Mouse (Mus musculus) hindbrain, postnatal 0 days (tissue): ENCODE measurements around the gene BC003965. TPM values are rescaled to one million over a fixed set of nuclear protein-coding genes. Genes with fewer than 3 reads are reported as not detected.

Source experiments
- ATAC-seq: fragments of 200-750 bp; cut with Nextera tagmentation; 2 replicates; pipeline ENCODE4 v1.8.0; 2017; ENCODE audit warnings: mild to moderate bottlenecking, moderate TSS enrichment, moderate library complexity
- DNase-seq: peaks from one replicate; pipeline ENCODE4 v3.0.0-alpha.2; 2015; ENCODE audit warnings: low spot score
- H3K27ac ChIP-seq: fragments of 300-500 bp; sonication (generic); 2 replicates; pipeline ENCODE4 v1.5.1; 2014; ENCODE audit warnings: mild to moderate bottlenecking
- H3K27me3 ChIP-seq: fragments of 300-500 bp; sonication (generic); 2 replicates; pipeline ENCODE4 v1.6.1; 2014; ENCODE audit warnings: low read length, mixed read lengths; ENCODE audit not compliant: insufficient read depth
- H3K36me3 ChIP-seq: fragments of 300-500 bp; sonication (generic); 2 replicates; pipeline ENCODE4 v1.6.1; 2014; ENCODE audit warnings: low read length, mixed read lengths; ENCODE audit not compliant: insufficient read depth
- H3K4me1 ChIP-seq: fragments of 300-500 bp; sonication (generic); 2 replicates; pipeline ENCODE4 v1.6.1; 2014; ENCODE audit warnings: antibody characterized with exemption, low read length, mixed read lengths; ENCODE audit not compliant: insufficient read depth
- H3K4me2 ChIP-seq: fragments of 300-500 bp; sonication (generic); 2 replicates; pipeline ENCODE4 v1.6.1; 2014; ENCODE audit warnings: low read depth, mild to moderate bottlenecking, low read length, moderate library complexity, mixed read lengths
- H3K4me3 ChIP-seq: fragments of 300-500 bp; sonication (generic); 2 replicates; pipeline ENCODE4 v1.5.1; 2014; ENCODE audit warnings: low read length
- H3K9ac ChIP-seq: fragments of 300-500 bp; sonication (generic); replicated peaks from 2 replicates; pipeline ENCODE4 v1.6.1; 2014; ENCODE audit warnings: mild to moderate bottlenecking, low read length, moderate library complexity, mixed read lengths
- H3K9me3 ChIP-seq: fragments of 300-500 bp; sonication (generic); 2 replicates; pipeline ENCODE4 v1.6.1; 2016; ENCODE audit warnings: low read length, mixed read lengths
- CTCF ChIP-seq: IDR thresholded peaks from 2 replicates; pipeline ENCODE4 v1.5.1; 2016; ENCODE audit warnings: antibody characterized with exemption, control low read depth, low read depth
- WGBS: fragments of 180-500 bp; shearing (Covaris S2); extraction: QIAGEN DNeasy Blood & Tissue Kit; methylation state at CpG from one replicate; pipeline ENCODE4 v1.1.7; 2014; 5-methylcytosine and 5-hydroxymethylcytosine counted together
- polyA plus RNA-seq: library from polyadenylated mRNA; unstranded; fragments of >200 nt; fragmentation: Nextera tagmentation; extraction: Ambion mirVana; gene quantifications from 2 replicates; pipeline ENCODE4 v1.2.1, GENCODE M21; 2015
- total RNA-seq: library from RNA; depleted of rRNA; stranded (reverse); fragments of >200 nt; gene quantifications from 2 replicates; pipeline ENCODE4 v1.2.3, GENCODE M21; 2014; rRNA removed

BC003965 gene
- total RNA-seq (15.7 and 19.9 TPM in 2 replicates), polyA plus RNA-seq (27.4 and 29.9 TPM in 2 replicates)

- TF ChIP-seq CTCF: no peak
- Histone ChIP-seq H3K4me1 (peaks cover 11% of the 10 kb centered on the region), H3K9me3 (no peaks in the 10 kb centered on the region), H3K4me2 (peak within 1 kb of the TSS; percentile 97), H3K36me3 (no peaks in the 10 kb centered on the region), H3K9ac (peak within 1 kb of the TSS; percentile 89), H3K27me3 (no peaks in the 10 kb centered on the region; the same call in none of the 2 replicates), H3K27ac (peak within 1 kb of the TSS; percentile 96), H3K4me3 (peak within 1 kb of the TSS; percentile 86)
- WGBS: under 1% methylated on average over 50 of the region's 50 CpGs
- ATAC-seq: peak; percentile 93
- peak; percentile 100 for DNase-seq
Observed at GRCm38 (mm10) chr17:25184129-25184691, at the start of gene BC003965. TSS of gene BC003965 (plus strand) at chr17:25184554.

GRCm38 (mm10) chr17:25135622-25136021 is 48.7 kb upstream of the BC003965 start:
- no peak for ATAC-seq
- no peak overlapping the region for H3K4me3 ChIP-seq

GRCm38 (mm10) chr17:25138803-25139202 is 45.6 kb upstream of the BC003965 start:
- ATAC-seq (no peak), DNase-seq (no peak)
- Histone ChIP-seq H3K27me3 (no peaks in the 10 kb centered on the region), H3K27ac (no peak overlapping the region), H3K9ac (no peak overlapping the region), H3K9me3 (no peaks in the 10 kb centered on the region), H3K4me1 (peaks cover 7% of the 10 kb centered on the region), H3K4me3 (no peak overlapping the region), H3K36me3 (no peaks in the 10 kb centered on the region), H3K4me2 (no peak overlapping the region)
- TF ChIP-seq CTCF: no peak
- WGBS: 96% methylated on average over 1 of the region's 1 CpGs

More at GRCm38 (mm10) chr17:25135622-25136021, 48.7 kb upstream of the BC003965 start:
- no peak overlapping the region for H3K9ac ChIP-seq
- H3K9me3 ChIP-seq: no peaks in the 10 kb centered on the region
- no peaks in the 10 kb centered on the region for H3K36me3 ChIP-seq
- peaks cover 8% of the 10 kb centered on the region for H3K4me1 ChIP-seq
- 89% methylated on average over 6 of the region's 6 CpGs for WGBS
- TF ChIP-seq CTCF: no peak
- H3K4me2 ChIP-seq: no peak overlapping the region
- no peak overlapping the region for H3K27ac ChIP-seq
- no peak for DNase-seq
- no peaks in the 10 kb centered on the region for H3K27me3 ChIP-seq

- peak; percentile 53 for TF ChIP-seq CTCF
- Histone ChIP-seq H3K9me3 (no peaks in the 10 kb centered on the region), H3K9ac (no peak overlapping the region), H3K4me3 (no peak overlapping the region), H3K27me3 (no peaks in the 10 kb centered on the region), H3K4me1 (no peaks in the 10 kb centered on the region), H3K36me3 (no peaks in the 10 kb centered on the region), H3K4me2 (no peak overlapping the region), H3K27ac (no peak overlapping the region)
- 72% methylated on average over 4 of the region's 4 CpGs for WGBS
- ATAC-seq: no peak
- DNase-seq: peak; percentile 25
Observed at GRCm38 (mm10) chr17:25139960-25140359, 44.4 kb upstream of the BC003965 start.

- no peak within 1 kb of the TSS for H3K4me3 ChIP-seq
- no peak for DNase-seq
- no peak for ATAC-seq
- H3K4me1 ChIP-seq: no peaks in the 10 kb centered on the region
- peaks cover 34% of the 10 kb centered on the region for H3K36me3 ChIP-seq
- H3K9ac ChIP-seq: no peak within 1 kb of the TSS
- no peaks in the 10 kb centered on the region for H3K27me3 ChIP-seq
- H3K9me3 ChIP-seq: no peaks in the 10 kb centered on the region
- no peak within 1 kb of the TSS for H3K4me2 ChIP-seq
- TF ChIP-seq CTCF: no peak
- H3K27ac ChIP-seq: no peak within 1 kb of the TSS
- WGBS: 93% methylated on average over 1 of the region's 1 CpGs
Observed at GRCm38 (mm10) chr17:25162161-25162560, 22.2 kb upstream of the BC003965 start, which contains the start of gene Ccdc154. TSS of gene Ccdc154 (plus strand) at chr17:25162461.

- WGBS: 78% methylated on average over 7 of the region's 7 CpGs
- TF ChIP-seq CTCF: no peak
- H3K4me2 ChIP-seq: no peak overlapping the region
- no peaks in the 10 kb centered on the region for H3K4me1 ChIP-seq
- no peaks in the 10 kb centered on the region for H3K9me3 ChIP-seq
- no peak for DNase-seq
- no peak overlapping the region for H3K4me3 ChIP-seq
- ATAC-seq: no peak
- no peaks in the 10 kb centered on the region for H3K27me3 ChIP-seq
- no peak overlapping the region for H3K27ac ChIP-seq
- peaks cover 29% of the 10 kb centered on the region for H3K36me3 ChIP-seq
- H3K9ac ChIP-seq: no peak overlapping the region
Observed at GRCm38 (mm10) chr17:25163387-25163786, 21.0 kb upstream of the BC003965 start.

GRCm38 (mm10) chr17:25164770-25165169 is 19.6 kb upstream of the BC003965 start:
- no peaks in the 10 kb centered on the region for H3K9me3 ChIP-seq
- no peak for TF ChIP-seq CTCF
- ATAC-seq: no peak

More at GRCm38 (mm10) chr17:25164770-25165169, 19.6 kb upstream of the BC003965 start:
- Histone ChIP-seq H3K4me3 (no peak overlapping the region), H3K4me1 (no peaks in the 10 kb centered on the region), H3K4me2 (no peak overlapping the region), H3K36me3 (peaks cover 19% of the 10 kb centered on the region), H3K27me3 (no peaks in the 10 kb centered on the region), H3K9ac (no peak overlapping the region), H3K27ac (no peak overlapping the region)
- WGBS: 87% methylated on average over 3 of the region's 3 CpGs
- DNase-seq: no peak
